ENCODE assay signal across 11 mouse cellular contexts in genomic region chr11:60316250-60316649, GRCm38 (mm10). TPM values are rescaled to one million over a fixed set of nuclear protein-coding genes. Genes with fewer than 3 reads are reported as not detected.
DNase-seq lines count a peak whose midpoint lies in the region; ATAC-seq lines count a peak whose summit lies in the region.
"Had no signal": no experiment of that assay in that cellular context is flagged by ENCODE, and none has a peak within 500 bp of the region (broad histone marks: within the 10 kb centered on the region; RNA-seq: fewer than 3 reads in every experiment).

No protein-coding gene starts in this region.

- H3K4me2 ChIP-seq in forebrain, embryonic 14.5 days (ENCODE audit: low read length), result no peak overlapping the region
- no peak overlapping the region for H3K4me2 ChIP-seq in forebrain, embryonic 16.5 days (ENCODE audit: low read length)
- no peak overlapping the region for H3K4me2 ChIP-seq in midbrain, embryonic 14.5 days (ENCODE audit: low read length)
- H3K4me2 ChIP-seq in midbrain, embryonic 11.5 days, result no peak overlapping the region
- no peak overlapping the region for H3K4me2 ChIP-seq in neural tube, embryonic 15.5 days

- no peaks in the 10 kb centered on the region for H3K27me3 ChIP-seq in forebrain, embryonic 14.5 days (replicated peaks; ENCODE audit: control insufficient read depth, insufficient read depth, low read length)
- no peaks in the 10 kb centered on the region for H3K27me3 ChIP-seq in forebrain, embryonic 16.5 days (replicated peaks; ENCODE audit: control insufficient read depth, insufficient read depth, low read length)
- H3K27me3 ChIP-seq in midbrain, embryonic 14.5 days (ENCODE audit: control insufficient read depth, insufficient read depth, low read length), result no peaks in the 10 kb centered on the region
- no peaks in the 10 kb centered on the region for H3K27me3 ChIP-seq in midbrain, embryonic 11.5 days (ENCODE audit: control insufficient read depth, insufficient read depth, low read length)
- no peaks in the 10 kb centered on the region for H3K27me3 ChIP-seq in neural tube, embryonic 15.5 days (replicated peaks)

- 20% methylated on average over 7 of the region's 7 CpGs for WGBS in forebrain, embryonic 14.5 days
- 14% methylated on average over 7 of the region's 7 CpGs for WGBS in forebrain, embryonic 16.5 days
- 66% methylated on average over 7 of the region's 7 CpGs for WGBS in midbrain, embryonic 14.5 days
- WGBS in midbrain, embryonic 11.5 days, result 79% methylated on average over 7 of the region's 7 CpGs
- 41% methylated on average over 7 of the region's 7 CpGs for WGBS in neural tube, embryonic 15.5 days

- no peak overlapping the region for H3K27ac ChIP-seq in forebrain, embryonic 14.5 days (ENCODE audit: low read depth, low read length)
- no peak overlapping the region for H3K27ac ChIP-seq in forebrain, embryonic 16.5 days (ENCODE audit: low read length)
- H3K27ac ChIP-seq in midbrain, embryonic 14.5 days (replicated peaks; ENCODE audit: low read depth, low read length), result peak overlapping the region; percentile 46; the same call in 1 of the 2 replicates
- no peak overlapping the region for H3K27ac ChIP-seq in midbrain, embryonic 11.5 days (ENCODE audit: low read depth, low read length)
- peak overlapping the region; percentile 73 for H3K27ac ChIP-seq in neural tube, embryonic 15.5 days (replicated peaks)

- peaks cover 42% of the 10 kb centered on the region for H3K4me1 ChIP-seq in forebrain, embryonic 14.5 days (ENCODE audit: control insufficient read depth, insufficient read depth, low read length)
- peaks cover 34% of the 10 kb centered on the region for H3K4me1 ChIP-seq in forebrain, embryonic 16.5 days (replicated peaks; ENCODE audit: control insufficient read depth, insufficient read depth, low read length)
- H3K4me1 ChIP-seq in midbrain, embryonic 14.5 days (ENCODE audit: control insufficient read depth, insufficient read depth, low read length), result peaks cover 52% of the 10 kb centered on the region
- peaks cover 9% of the 10 kb centered on the region for H3K4me1 ChIP-seq in midbrain, embryonic 11.5 days (ENCODE audit: control insufficient read depth, insufficient read depth, low read length)
- peaks cover 67% of the 10 kb centered on the region for H3K4me1 ChIP-seq in neural tube, embryonic 15.5 days

- H3K9ac ChIP-seq in forebrain, embryonic 14.5 days (ENCODE audit: low read length), result no peak overlapping the region
- no peak overlapping the region for H3K9ac ChIP-seq in forebrain, embryonic 16.5 days (replicated peaks; ENCODE audit: low read depth, low read length)
- no peak overlapping the region for H3K9ac ChIP-seq in midbrain, embryonic 14.5 days (replicated peaks; ENCODE audit: low read length)
- no peak overlapping the region for H3K9ac ChIP-seq in midbrain, embryonic 11.5 days (ENCODE audit: low read length)
- no peak overlapping the region for H3K9ac ChIP-seq in neural tube, embryonic 15.5 days (replicated peaks)

- ATAC-seq in forebrain, embryonic 14.5 days, result no peak
- no peak for ATAC-seq in forebrain, embryonic 16.5 days
- no peak for ATAC-seq in midbrain, embryonic 14.5 days (ENCODE audit: low FRiP score, low TSS enrichment)
- no peak for ATAC-seq in midbrain, embryonic 11.5 days (ENCODE audit: low FRiP score)
- no peak for ATAC-seq in neural tube, embryonic 15.5 days (ENCODE audit: low FRiP score)

- peak; percentile 66 for DNase-seq in forebrain, embryonic 14.5 days (ENCODE audit: low spot score)
- DNase-seq in midbrain, embryonic 14.5 days, result no peak
- no peak for DNase-seq in midbrain, embryonic 11.5 days (ENCODE audit: low spot score, missing footprints)
- DNase-seq in kidney, adult 18-20 months, result peak; percentile 56
- DNase-seq in right cerebral cortex, postnatal 36 days (ENCODE audit: low spot score in 2 of 2), result no peak
- DNase-seq: gastrocnemius, postnatal 36 days; lung, postnatal 14 days had no signal

- no peaks in the 10 kb centered on the region for H3K36me3 ChIP-seq in forebrain, embryonic 14.5 days (ENCODE audit: control insufficient read depth, insufficient read depth, low read length)
- H3K36me3 ChIP-seq in forebrain, embryonic 16.5 days (ENCODE audit: control insufficient read depth, insufficient read depth), result no peaks in the 10 kb centered on the region
- H3K36me3 ChIP-seq in midbrain, embryonic 14.5 days (ENCODE audit: control insufficient read depth, insufficient read depth, low read length), result no peaks in the 10 kb centered on the region
- H3K36me3 ChIP-seq in midbrain, embryonic 11.5 days (ENCODE audit: control insufficient read depth, insufficient read depth, low read length), result no peaks in the 10 kb centered on the region
- no peaks in the 10 kb centered on the region for H3K36me3 ChIP-seq in neural tube, embryonic 15.5 days

- no peak overlapping the region for H3K4me3 ChIP-seq in forebrain, embryonic 14.5 days (ENCODE audit: low read depth, low read length)
- no peak overlapping the region for H3K4me3 ChIP-seq in forebrain, embryonic 16.5 days (replicated peaks; ENCODE audit: low read length)
- H3K4me3 ChIP-seq in midbrain, embryonic 14.5 days (replicated peaks; ENCODE audit: low read depth, low read length), result no peak overlapping the region
- no peak overlapping the region for H3K4me3 ChIP-seq in midbrain, embryonic 11.5 days (ENCODE audit: low read depth, low read length)
- no peak overlapping the region for H3K4me3 ChIP-seq in neural tube, embryonic 15.5 days (replicated peaks)
- H3K4me3 ChIP-seq: erythroblast, embryonic 14.5 days; myocyte had no signal

- no peaks in the 10 kb centered on the region for H3K9me3 ChIP-seq in forebrain, embryonic 14.5 days (replicated peaks; ENCODE audit: control insufficient read depth, low read length)
- H3K9me3 ChIP-seq in forebrain, embryonic 16.5 days (ENCODE audit: control insufficient read depth, low read length), result no peaks in the 10 kb centered on the region
- H3K9me3 ChIP-seq in midbrain, embryonic 14.5 days (ENCODE audit: control insufficient read depth, low read length), result no peaks in the 10 kb centered on the region
- no peaks in the 10 kb centered on the region for H3K9me3 ChIP-seq in midbrain, embryonic 11.5 days (ENCODE audit: control insufficient read depth, low read length)
- H3K9me3 ChIP-seq in neural tube, embryonic 15.5 days (replicated peaks), result no peaks in the 10 kb centered on the region

RNA-seq across cellular contexts. Expression of gene Tom1l2, which starts 36.5 kb away (rescaled TPM):
- polyA plus RNA-seq in forebrain, embryonic 14.5 days (2014; fragmentation: Nextera tagmentation; extraction: Ambion mirVana), result 23.0 and 31.6 TPM in 2 replicates
- polyA plus RNA-seq in forebrain, embryonic 16.5 days (2015; fragmentation: Nextera tagmentation; extraction: Ambion mirVana), result 56.5 and 62.0 TPM in 2 replicates
- polyA plus RNA-seq in midbrain, embryonic 14.5 days (2014; fragmentation: Nextera tagmentation; extraction: Ambion mirVana), result 48.5 and 50.9 TPM in 2 replicates
- polyA plus RNA-seq in midbrain, embryonic 11.5 days (2014; fragmentation: Nextera tagmentation; extraction: Ambion mirVana), result 12.1 and 12.8 TPM in 2 replicates
- 66.3 and 68.9 TPM in 2 replicates for polyA plus RNA-seq in neural tube, embryonic 15.5 days (2015; fragmentation: Nextera tagmentation; extraction: Ambion mirVana)

RNA-seq across cellular contexts. Expression of gene Drc3, which starts 36.9 kb away (rescaled TPM):
- 5.9 and 7.0 TPM in 2 replicates for polyA plus RNA-seq in forebrain, embryonic 14.5 days (2014; fragmentation: Nextera tagmentation; extraction: Ambion mirVana)
- polyA plus RNA-seq in forebrain, embryonic 16.5 days (2015; fragmentation: Nextera tagmentation; extraction: Ambion mirVana), result 4.6 and 4.7 TPM in 2 replicates
- 5.3 and 6.1 TPM in 2 replicates for polyA plus RNA-seq in midbrain, embryonic 14.5 days (2014; fragmentation: Nextera tagmentation; extraction: Ambion mirVana)
- polyA plus RNA-seq in midbrain, embryonic 11.5 days (2014; fragmentation: Nextera tagmentation; extraction: Ambion mirVana), result 2.0 and 2.4 TPM in 2 replicates
- polyA plus RNA-seq in neural tube, embryonic 15.5 days (2015; fragmentation: Nextera tagmentation; extraction: Ambion mirVana), result 5.3 and 6.2 TPM in 2 replicates
- polyA plus RNA-seq: erythroblast, embryonic 14.5 days had no signal

Comparison
In these comparisons a context has a peak if more than half of its experiments do, and no peak if none do; other contexts are left out.
1. H3K27ac ChIP-seq: peak in midbrain, embryonic 14.5 days (single experiment) and neural tube, embryonic 15.5 days (single experiment); none in forebrain, embryonic 14.5 days (single experiment), forebrain, embryonic 16.5 days (single experiment) and midbrain, embryonic 11.5 days (single experiment).
2. DNase-seq: peak in forebrain, embryonic 14.5 days (single experiment) and kidney, adult 18-20 months (single experiment); none in midbrain, embryonic 14.5 days (single experiment), midbrain, embryonic 11.5 days (single experiment) and right cerebral cortex, postnatal 36 days (0 of 2).